Mouse (Mus musculus) heart, postnatal 4 days (tissue): ENCODE measurements around the gene Muc16. TPM values are rescaled to one million over a fixed set of nuclear protein-coding genes. Genes with fewer than 3 reads are reported as not detected.

Experiments used
- DNase-seq: peaks from one replicate; pipeline ENCODE4 v3.0.0; 2021
- microRNA-seq, 2 experiments: library from miRNA; unstranded; fragments of <30 nt; microRNA quantifications; one replicate each; pipeline ENCODE4 v1.2.0; 2021 to 2022
- total RNA-seq, 2 experiments: library from RNA; stranded (reverse); gene quantifications; 2 replicates each; pipeline ENCODE4 v1.2.3; 2021

Gene Muc16
- total RNA-seq: 1 to 10 TPM; 8.8 to 8.9 TPM

DNA sequence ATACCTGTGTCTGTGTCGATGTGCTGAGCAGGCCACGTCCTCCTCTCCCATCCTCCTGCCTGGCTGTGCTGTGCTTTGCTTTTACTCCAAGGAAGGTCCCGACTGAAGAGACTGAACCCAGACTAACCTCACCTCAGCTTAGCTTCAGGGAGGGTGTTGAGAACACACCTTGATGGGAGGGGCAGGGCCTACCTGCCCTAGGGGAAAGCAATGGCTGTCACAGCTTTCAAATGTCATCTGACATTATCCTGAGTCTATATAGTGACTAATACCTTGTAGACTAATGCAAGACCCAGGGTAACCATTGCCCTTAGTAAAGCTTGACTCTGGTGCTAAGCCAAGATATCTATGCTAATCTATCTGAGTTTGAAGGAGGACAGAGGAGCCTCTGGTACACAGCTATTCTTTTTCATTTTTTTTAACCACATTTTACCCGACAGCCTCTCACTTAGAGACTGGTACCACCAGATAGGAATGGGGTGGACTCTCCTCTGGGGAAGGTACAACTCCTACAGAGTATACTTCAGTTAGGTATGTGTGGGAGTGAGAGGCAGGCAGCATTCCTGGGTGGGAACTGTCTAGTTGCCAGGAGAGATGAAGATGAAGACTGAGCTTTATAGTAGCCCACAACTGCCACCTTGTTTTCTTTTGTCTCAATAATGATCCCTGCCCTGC is at the start of gene Muc16:
TSS of gene Muc16 (minus strand) at position 51 of the 675 bp plus-strand sequence.
- DNase-seq: no peak

- no peak for DNase-seq
Measured at GRCm38 (mm10) chr9:18722712-18723099, 48.4 kb upstream of the Muc16 start.

- DNase-seq: no peak
Measured at GRCm38 (mm10) chr9:18721931-18722711, 47.8 kb upstream of the Muc16 start.

GRCm38 (mm10) chr9:18721011-18721410 is 46.7 kb upstream of the Muc16 start:
- DNase-seq: no peak

GRCm38 (mm10) chr9:18705628-18706027 is 31.3 kb upstream of the Muc16 start:
- no peak for DNase-seq

- DNase-seq: no peak
Measured at GRCm38 (mm10) chr9:18598366-18598765, 76.0 kb downstream of the Muc16 start.

DNA sequence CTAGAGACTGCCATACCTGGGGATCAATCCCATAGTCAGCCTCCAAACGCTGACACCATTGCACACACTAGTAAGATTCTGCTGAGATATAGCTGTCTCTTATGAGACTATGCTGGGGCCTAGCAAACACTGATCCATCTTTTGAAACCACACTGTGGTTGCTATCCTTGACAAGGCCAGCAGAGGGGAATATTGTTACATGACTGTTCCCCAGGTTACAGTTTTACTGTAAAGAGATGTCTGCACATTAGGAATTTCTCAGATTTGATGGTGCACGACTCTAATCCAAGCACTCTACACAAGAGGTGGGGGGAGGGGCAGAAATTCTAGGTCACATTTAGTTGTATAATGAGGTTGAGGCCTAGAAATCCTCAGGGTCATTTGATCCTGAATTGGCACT is 166.2 kb downstream of the Muc16 start:
- DNase-seq: no peak

DNA sequence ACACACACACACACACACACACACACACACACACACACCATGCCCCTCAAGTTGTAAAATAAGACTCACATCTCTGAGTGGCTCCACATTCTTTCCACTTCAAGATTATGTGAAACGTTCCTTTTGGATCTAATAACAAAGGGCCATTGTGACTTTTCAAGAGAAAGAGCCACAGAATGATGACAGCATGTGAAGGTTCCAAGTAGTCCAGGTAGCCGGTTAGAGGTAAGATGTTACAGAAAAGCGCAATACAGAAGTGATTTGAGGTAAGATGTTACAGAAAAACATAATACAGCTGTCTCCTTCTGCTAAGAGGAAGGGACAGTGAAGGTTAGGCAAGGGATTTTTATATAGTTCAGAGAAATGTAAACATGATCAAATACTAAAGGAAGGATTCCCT is 196.2 kb downstream of the Muc16 start, which contains the start of the genes Zfp558 and Mbd3l1:
TSS of gene Zfp558 (minus strand) at position 101 of the 400 bp plus-strand sequence.
TSS of gene Mbd3l1 (plus strand) at position 192 of the 400 bp plus-strand sequence.
- DNase-seq: no peak

DNA sequence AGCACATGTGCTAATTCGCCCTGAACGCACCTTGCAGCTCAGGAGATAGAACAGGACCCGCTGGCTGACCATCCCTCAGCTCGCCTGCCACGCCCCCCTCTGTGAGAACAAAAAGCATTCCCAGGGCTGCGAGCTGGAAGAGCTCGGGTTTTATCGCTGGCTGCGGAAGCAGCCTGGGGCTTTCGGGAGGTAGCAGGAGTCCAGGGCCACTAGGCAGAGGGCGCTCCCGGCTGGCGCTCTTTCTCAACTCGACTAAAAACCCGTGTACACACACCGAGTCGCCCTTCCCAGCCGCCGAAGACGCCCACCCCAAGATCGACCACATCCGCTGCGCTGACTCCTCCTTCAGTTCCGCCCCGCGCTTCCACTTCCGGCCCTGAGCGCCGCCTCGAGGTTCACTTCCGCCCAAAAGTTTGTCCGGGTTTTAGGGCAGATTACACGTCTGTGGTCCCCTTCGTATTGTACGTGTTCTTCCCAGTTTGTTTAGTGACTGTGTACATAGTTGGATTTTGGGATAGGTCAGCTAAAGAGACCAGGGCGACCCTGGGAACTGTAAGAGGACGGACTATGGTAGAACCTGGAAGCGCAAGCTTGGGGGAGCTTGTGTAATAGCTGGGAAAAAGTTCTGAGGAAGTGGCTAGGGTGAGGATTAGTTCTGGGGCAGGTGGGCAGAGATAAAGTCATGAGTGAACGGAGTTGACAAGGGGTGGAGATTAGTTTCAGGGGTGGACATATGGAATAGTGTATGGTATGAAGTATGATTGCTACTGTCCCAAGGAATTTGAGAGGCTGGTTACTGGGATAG is 200.8 kb downstream of the Muc16 start:
- DNase-seq: peak; percentile 78

DNA sequence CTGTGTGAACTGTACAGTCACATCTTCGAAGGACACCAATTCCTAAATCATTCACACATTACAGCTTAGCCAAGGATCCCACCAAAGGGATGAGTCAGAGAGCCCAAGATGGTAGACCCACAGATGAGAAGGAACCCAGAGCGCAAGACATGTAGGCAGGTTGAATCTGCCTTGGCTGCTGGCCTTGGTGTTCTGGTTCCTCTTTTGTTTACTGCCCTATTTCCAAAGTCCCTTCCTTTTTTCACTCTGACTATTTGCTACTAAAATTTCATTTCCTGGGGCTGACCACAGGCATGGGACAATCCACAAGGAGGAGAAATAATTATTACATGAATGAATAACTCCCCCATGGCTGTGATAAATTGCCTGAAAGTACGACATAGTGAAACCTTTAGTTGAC is 206.3 kb downstream of the Muc16 start:
- DNase-seq: no peak

GRCm38 (mm10) chr9:18467350-18467749 is 207.0 kb downstream of the Muc16 start:
- no peak for DNase-seq

GRCm38 (mm10) chr9:18456520-18456919 is 217.8 kb downstream of the Muc16 start:
- DNase-seq: no peak

Small RNA genes within 50 kb of the gene (microRNA-seq; reads per million reads assigned to microRNA genes)
- gene Gm22854: 0 reads per million in 2 experiments

Other genes with a start within 250 kb of the Muc16 start
- not detected for gene Mbd3l2, start 243.9 kb downstream of the Muc16 start, total RNA-seq
- 1 to 10 TPM; 2.5 to 3.6 TPM for gene Zfp558, start 196.3 kb downstream of the Muc16 start, total RNA-seq
- gene Mbd3l1, start 196.2 kb downstream of the Muc16 start, total RNA-seq: not detected
- not detected for gene Olfr24, start 89.5 kb upstream of the Muc16 start, total RNA-seq
- gene Olfr828, start 145.0 kb upstream of the Muc16 start, total RNA-seq: not detected
- gene Olfr829, start 180.4 kb upstream of the Muc16 start, total RNA-seq: not detected
- gene Olfr830, start 200.2 kb upstream of the Muc16 start, total RNA-seq: not detected